Mouse (Mus musculus) embryo, embryonic 10.5 days (tissue): Measurements from ENCODE around the gene Glrb.

ENCODE experiments used
- DNase-seq: peaks from one replicate; pipeline ENCODE4 v3.0.0-alpha.2; 2015; ENCODE audit warnings: low spot score

Gene Glrb

DNA sequence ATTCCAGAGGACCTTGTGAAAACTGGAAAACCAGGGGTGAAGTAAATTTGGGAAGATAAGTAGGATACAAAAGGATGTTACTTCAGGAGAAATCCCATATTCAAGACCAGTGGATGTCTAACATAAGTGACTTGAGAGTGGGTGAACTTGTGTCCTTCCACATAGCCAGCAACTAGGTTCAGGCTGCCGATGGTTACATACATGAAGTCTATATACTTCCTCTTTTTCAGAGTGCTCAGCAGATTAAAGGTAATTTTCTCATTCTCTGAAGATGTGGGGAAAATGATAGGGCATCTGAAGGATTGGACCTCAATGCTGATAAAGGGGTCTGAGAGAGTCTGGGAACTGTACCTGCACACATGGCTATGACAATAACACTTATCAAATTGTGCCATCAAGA lies 89.5 kb downstream of the Glrb start:
- no peak for DNase-seq

GRCm38 (mm10) chr3:80818619-80819018 lies 94.8 kb downstream of the Glrb start:
- DNase-seq = no peak

GRCm38 (mm10) chr3:80813734-80814133 lies 99.7 kb downstream of the Glrb start:
- DNase-seq = no peak

DNA sequence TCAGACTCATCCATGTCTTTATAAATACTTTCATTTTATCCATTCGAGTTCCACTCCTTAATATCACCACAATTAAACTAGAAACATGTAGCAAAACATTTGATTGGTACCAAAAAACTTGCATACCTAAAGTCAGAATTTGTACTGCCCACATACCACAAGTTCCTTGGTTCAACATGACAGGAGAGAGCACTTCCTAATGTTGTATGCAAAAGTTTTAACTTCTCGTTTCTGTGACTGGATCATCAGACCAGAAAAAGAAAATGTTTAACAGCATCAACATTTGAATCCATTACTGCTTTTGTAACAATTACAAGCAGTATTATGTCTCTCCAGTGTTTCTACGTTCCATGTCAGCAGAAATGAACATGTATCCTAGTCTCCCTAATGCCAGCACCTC lies 101.2 kb downstream of the Glrb start:
- DNase-seq = no peak

- DNase-seq = peak; percentile 50
Measured at GRCm38 (mm10) chr3:80805327-80805726, 108.1 kb downstream of the Glrb start.

DNA sequence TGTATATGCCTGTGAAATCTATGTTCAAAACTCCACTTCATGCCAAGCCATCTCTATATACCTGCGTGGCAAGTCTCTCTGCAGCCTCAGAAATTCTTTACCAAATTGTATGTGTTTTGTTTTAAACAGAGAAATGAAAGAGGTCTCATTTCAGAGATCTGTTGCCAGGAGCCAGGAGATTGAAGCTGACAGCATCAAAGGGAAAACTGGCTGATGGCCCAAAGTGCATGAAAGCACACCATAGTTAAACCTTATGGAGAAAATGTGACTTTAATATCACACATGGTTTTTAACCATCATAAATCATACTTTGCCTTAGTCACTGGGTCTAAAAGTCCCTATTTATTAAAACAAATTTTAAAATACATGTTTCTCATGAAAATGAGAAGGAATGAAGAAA lies 109.6 kb downstream of the Glrb start:
- no peak for DNase-seq

GRCm38 (mm10) chr3:80803211-80803610 lies 110.2 kb downstream of the Glrb start:
- DNase-seq = no peak

GRCm38 (mm10) chr3:80802596-80803081 lies 110.8 kb downstream of the Glrb start, which contains the start of gene Gria2:
TSS of gene Gria2 (minus strand) at chr3:80802835.
- DNase-seq = peak; percentile 88

DNA sequence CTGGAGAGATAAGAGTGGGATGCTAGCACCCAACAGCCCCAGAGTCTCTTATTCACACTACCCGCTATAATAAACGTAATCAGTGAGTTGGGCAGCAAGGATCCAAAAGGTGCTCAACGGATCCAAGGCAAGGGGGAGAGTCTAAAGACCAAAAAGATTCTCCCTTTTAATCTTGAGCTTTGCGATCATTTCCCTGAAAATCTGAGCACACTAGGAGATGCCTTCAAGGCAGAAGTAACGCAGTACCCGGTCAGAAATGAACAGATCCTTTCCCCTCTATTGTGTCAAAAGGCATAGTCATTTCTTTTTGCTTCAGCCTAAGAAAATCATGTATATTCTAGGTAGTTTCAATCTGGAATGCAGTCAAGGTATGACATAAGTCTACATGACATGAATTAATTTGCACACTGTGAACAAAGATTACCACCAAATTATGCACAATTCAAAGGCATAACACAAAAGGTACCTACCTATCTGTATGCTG lies 111.6 kb downstream of the Glrb start:
- peak; percentile 13 for DNase-seq

DNA sequence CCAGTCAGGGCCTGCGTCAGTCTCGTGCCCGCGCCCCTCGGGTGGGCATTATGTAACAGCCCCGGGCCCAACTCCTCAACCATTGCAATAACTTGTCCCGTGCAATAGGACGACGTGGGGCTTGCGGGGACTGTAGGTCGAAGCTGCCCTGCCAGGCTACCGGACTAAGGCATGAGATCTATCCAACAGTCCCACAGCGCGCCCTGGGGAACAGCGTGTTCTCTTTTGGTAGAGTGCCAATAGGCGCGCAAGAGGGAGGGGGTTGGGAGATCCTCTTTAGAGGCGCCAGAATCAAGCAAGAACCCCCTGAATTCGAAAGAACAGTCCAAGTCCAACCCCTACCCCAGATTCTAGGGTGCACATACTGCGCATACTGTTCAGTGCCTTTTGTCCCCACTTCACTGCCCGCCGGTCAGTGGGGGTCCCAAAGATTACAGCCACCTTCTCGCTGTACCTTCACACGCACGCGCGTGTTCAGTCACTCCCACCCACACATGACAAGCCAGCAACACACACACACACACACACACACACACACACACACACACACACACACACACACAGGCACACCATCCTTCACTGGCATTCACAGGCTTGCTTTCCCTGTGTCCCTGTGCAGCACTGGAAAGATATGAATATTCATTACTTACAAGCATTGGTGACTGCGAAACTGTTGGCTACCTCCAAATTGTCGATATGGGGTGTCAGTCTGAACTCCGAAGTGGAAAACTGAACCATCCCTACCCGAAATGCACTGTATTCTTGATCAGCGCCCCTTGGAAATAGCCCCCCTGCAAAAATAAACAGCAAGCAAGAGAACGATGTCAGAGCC lies 112.2 kb downstream of the Glrb start:
- peak; percentile 62 for DNase-seq

- peak; percentile 62 for DNase-seq
Measured at GRCm38 (mm10) chr3:80800299-80800994, 113.0 kb downstream of the Glrb start.

GRCm38 (mm10) chr3:80797935-80798334 lies 115.5 kb downstream of the Glrb start:
- DNase-seq = no peak

DNA sequence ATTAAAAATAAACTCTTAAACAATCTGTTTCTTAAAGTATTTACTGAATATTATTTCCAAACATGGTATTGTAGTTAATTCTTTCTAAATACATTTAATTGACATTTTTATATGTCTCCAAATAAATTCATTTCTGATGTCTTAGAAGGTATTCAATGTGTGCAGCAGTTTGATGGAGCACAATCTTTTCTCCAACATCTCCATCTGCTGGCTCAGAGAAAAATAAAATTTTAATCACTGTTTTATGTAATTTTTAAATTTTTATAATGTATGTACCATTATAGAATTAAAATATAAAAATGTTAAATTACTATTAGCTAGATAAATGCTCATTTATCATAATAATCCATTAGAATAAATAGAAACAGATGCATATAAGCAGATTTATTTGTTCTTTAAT lies 116.7 kb downstream of the Glrb start:
- DNase-seq = no peak

- no peak for DNase-seq
Measured at GRCm38 (mm10) chr3:80795284-80795683, 118.2 kb downstream of the Glrb start.
